Mouse (Mus musculus): ENCODE measurements at regions not wholly inside any gene's neighbourhood (a gene's known extent, or its start where the extent isn't known, plus 50 kb on each side); places are given as distances from the start of the nearest gene placed in this dataset.

DNA sequence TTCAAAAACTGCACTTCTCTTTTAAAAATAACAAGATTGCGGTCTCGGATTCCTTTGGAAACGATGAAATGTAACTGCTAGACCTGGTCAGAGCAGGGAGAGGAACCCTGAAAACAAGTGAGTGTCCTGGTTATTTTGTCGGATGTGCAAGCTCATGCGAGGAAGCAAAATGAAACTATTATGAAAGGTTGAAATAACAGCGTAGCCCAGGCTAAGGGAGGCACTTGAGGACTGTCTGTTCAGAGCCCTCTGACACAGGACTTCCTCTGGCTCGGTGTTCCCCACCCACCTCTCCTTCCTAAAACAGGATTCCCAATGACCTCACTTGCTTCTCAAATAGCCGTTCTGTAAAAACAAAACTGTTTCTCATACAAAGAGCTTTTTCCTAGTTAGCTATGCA is 51.3 kb upstream of the S1pr1 start:
- DNase-seq (ENCODE audit: low read depth, low spot score): no peak

- DNase-seq (ENCODE audit: low read depth, low spot score): no peak
These were observed 53.4 kb upstream of the S1pr1 start for GRCm38 (mm10) chr3:115768290-115768689.

- no peak for DNase-seq (ENCODE audit: low read depth, low spot score)
These were observed 54.1 kb upstream of the S1pr1 start for GRCm38 (mm10) chr3:115768761-115769530.

- no peak for DNase-seq (ENCODE audit: low read depth, low spot score)
These were observed 57.8 kb upstream of the S1pr1 start for GRCm38 (mm10) chr3:115772676-115773075.

- DNase-seq (ENCODE audit: low read depth, low spot score): no peak
These were observed 59.4 kb upstream of the S1pr1 start for GRCm38 (mm10) chr3:115774321-115774720.

DNA sequence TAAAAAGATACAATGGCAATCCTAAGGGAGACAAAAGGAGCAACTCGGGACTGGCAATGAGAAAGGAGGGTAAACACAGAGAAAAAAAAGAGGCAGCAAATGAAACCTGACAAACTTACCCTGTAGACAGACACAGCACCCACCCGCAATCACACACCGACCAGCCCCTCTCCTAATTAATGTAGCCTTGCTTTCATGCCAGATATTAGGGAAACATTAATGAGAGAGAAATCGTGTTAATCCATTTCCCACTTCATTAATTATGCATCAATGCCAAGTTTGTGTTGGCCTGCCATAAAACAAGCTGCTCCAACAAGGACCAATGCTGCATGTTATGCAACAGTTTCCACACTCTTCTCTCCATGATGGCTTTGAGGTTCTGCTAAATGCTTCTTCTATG is 59.9 kb upstream of the S1pr1 start:
- no peak for DNase-seq (ENCODE audit: low read depth, low spot score)

- DNase-seq (ENCODE audit: low read depth, low spot score): no peak
These were observed 64.4 kb upstream of the S1pr1 start for GRCm38 (mm10) chr3:115779144-115779890.

DNA sequence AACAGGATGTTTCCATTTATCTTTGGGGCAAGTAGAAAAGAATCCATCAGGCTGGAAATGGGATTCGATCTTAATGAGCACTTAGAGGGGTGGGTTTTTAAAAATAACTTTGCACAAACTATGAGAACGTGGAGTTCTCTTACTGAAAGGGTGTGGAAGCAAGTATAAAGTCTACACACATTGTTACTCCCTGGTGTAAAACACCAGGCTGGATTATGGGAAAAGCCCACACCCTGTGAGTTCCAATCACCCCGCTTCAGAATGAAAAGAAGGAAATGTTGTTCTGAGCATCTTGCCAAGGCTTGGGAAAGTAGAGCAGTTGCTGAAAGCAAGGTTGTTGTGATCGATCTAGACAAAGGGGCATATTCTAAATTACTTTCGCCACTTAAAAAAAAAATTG is 65.0 kb upstream of the S1pr1 start:
- DNase-seq (ENCODE audit: low read depth, low spot score): no peak

DNA sequence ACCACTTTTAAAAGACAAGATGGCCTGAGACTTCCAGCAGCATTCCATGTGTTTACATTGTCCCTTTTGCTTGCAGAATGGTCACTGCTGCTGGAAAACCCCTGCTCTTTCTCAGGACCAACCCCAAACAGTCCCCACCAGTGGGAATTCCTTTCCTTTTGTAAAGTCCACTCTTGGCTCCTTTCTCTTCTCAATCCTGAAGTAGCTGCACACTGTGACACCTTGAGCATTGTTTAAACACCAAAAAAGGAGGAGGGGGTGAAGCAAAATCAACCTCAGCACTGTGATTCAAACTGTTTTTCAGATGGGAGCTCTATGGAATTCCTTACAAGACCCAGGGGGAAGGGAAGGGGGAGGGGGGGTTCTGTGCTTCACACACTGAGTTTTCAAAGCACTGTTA is 67.9 kb upstream of the S1pr1 start:
- no peak for DNase-seq (ENCODE audit: low read depth, low spot score)

DNA sequence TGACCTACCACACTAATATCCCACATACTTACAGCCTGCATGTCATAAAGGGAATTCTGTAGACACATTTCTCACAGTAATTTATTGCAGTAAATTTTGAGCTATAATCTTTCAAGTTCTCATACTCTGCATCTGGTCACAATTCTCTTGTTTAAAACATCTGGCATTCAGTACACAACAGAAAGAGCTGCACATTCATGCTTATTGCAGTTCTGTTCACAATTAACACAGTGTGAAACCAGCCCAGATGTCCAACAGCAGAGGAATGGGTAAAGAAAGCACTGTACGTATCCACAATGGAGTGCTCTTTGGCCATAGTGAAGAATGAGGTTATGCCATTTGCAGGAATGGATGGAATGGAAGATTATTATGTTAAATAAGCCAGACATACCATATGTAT is 72.5 kb upstream of the S1pr1 start:
- DNase-seq (ENCODE audit: low read depth, low spot score): no peak

DNA sequence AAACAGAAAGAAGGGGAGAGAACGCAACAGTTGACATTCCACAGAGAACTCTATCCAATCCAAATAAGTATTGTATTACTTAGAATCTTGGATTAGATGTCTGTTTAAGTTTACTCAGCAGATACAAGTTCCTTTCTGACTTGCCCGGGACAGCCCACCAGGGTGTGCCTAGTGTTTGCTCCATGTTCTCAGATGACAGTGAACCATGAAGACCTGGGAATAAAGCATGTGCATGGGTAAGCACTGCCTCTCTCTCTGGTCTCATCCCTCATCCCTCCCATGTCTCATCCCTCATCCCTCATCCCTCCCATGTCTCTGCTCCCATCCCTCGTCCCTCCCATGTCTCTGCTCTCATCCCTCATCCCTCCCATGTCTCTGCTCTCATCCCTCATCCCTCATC is 73.7 kb upstream of the S1pr1 start:
- no peak for DNase-seq (ENCODE audit: low read depth, low spot score)

DNA sequence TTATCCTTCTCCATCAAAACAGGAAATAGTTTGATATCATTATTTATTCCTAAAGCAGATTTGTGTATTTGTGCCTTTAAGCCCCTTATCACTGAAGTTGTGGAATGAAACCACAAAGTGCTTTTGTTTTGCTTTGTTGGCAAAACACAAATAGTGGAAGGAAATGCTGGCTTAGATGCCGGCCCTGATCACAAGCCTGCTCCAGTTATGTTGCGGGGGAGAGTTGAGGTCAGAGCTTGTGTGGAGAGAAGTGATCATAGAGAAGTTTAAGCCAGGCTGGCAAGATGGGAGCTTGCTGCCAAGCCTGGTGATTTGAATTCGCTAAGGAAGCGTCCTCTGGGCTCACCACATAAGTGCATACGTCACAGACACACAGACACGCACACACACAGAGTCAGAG is 74.2 kb upstream of the S1pr1 start:
- no peak for DNase-seq (ENCODE audit: low read depth, low spot score)

GRCm38 (mm10) chr3:115792606-115793005 is 77.7 kb upstream of the S1pr1 start:
- DNase-seq (ENCODE audit: low read depth, low spot score): no peak

GRCm38 (mm10) chr3:115793344-115794059 is 78.6 kb upstream of the S1pr1 start:
- no peak for DNase-seq (ENCODE audit: low read depth, low spot score)

DNA sequence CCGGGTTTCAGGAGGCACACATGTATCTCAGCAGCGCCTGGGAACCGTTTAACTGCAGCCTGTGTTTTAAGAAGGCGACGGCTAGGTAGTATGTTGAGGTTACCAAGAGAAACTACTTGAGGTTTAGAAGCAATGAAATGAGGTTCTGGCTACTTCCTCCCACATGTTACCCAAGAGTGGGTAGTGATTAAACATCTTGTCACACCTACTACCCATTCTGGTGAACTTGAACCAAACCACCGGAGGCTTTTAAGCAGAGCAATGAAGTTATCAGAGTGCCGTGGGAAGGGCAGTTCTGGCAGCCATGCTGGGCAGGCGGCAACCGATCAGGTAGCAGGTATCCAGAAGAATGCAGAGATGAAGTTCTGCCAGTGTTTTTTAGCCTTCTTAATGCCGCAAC is 84.5 kb upstream of the S1pr1 start:
- DNase-seq (ENCODE audit: low read depth, low spot score): no peak

- DNase-seq (ENCODE audit: low read depth, low spot score): no peak
These were observed 85.1 kb upstream of the S1pr1 start for GRCm38 (mm10) chr3:115799981-115800380.

GRCm38 (mm10) chr3:115800873-115801272 is 86.0 kb upstream of the S1pr1 start:
- no peak for DNase-seq (ENCODE audit: low read depth, low spot score)

DNA sequence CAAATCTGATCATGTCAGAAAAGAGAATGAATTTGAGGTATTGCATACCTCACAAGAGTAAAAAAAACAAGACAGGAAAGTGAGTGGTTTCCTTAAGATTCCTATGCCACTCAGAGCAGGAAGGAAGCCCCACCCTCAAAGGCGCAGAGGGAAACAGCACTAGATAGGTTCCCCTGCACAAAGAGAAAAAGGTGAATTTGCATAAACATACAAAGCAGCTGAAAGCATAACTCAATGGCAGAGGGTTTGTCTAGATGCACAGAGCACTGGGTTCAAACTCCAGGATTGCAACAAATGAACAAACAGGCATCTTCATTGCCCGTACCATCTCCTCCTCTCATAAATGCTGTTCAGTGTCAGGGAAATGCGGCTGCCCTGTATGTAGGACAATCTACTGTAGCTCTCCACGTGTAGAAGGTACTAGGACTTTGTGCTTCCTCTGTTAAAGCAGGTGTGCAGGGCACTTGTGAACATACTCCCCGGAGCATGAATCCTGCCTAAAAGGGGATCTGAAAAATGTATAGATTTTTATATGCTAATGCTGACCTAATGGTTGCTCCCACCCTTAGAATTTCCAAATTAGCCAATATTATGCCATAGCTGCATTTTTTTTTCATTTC is 85.9 kb upstream of the Dph5 start:
- DNase-seq (ENCODE audit: low read depth, low spot score): no peak

GRCm38 (mm10) chr3:115804616-115805015 is 83.0 kb upstream of the Dph5 start:
- no peak for DNase-seq (ENCODE audit: low read depth, low spot score)

- no peak for DNase-seq (ENCODE audit: low read depth, low spot score)
These were observed 80.6 kb upstream of the Dph5 start for GRCm38 (mm10) chr3:115807032-115807431.

DNA sequence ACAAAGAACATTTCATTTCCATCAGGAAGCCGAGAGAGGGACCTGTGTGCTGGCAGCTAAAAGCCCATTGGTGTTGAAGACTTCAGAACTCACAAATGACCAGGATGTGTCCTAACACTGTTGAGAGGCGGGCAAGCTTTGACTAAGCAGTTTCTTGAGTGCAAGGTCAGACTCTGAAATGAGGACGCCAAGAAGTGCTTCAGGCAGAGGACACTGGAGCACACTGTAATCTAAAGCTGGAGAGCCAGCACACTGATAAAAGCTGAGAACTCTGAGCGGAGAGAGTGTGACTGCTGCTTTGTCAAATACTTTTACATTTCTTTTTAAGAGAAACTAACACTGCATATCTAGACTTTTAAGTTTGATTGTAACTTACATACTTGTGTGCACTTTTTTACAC is 72.5 kb upstream of the Dph5 start:
- no peak for DNase-seq (ENCODE audit: low read depth, low spot score)

GRCm38 (mm10) chr3:115815571-115816156 is 72.0 kb upstream of the Dph5 start:
- DNase-seq (ENCODE audit: low read depth, low spot score): no peak
